Mouse (Mus musculus) adrenal gland, adult 2 months (tissue): ENCODE data around the gene Olfr813. TPM values are rescaled to one million over a fixed set of nuclear protein-coding genes. Genes with fewer than 3 reads are reported as not detected.
"Not testable (repeated sequence)": the region's sequence is repeated elsewhere in the genome, so short reads cannot be mapped to it uniquely, and the experiment has no call there.

ENCODE experiments used
- DNase-seq: peaks from one replicate; pipeline ENCODE4 v3.0.0; 2021
- long read RNA-seq: library from polyadenylated mRNA; stranded (forward); transcript quantifications from one replicate; pipeline ENCODE4 v2.0.0, GENCODE M21; 2021
- polyA plus RNA-seq: library from polyadenylated mRNA; depleted of rRNA; stranded (reverse); fragments of >200 nt; gene quantifications from 2 replicates; pipeline ENCODE4 v1.2.3, GENCODE M21; 2012; rRNA removed
- total RNA-seq, 2 experiments: library from RNA; stranded (reverse); gene quantifications; 2 replicates each; pipeline ENCODE4 v1.2.3; 2021

Olfr813 gene
- not detected for total RNA-seq
- polyA plus RNA-seq = not detected in 2 replicates
- long read RNA-seq = 0 reads

DNA sequence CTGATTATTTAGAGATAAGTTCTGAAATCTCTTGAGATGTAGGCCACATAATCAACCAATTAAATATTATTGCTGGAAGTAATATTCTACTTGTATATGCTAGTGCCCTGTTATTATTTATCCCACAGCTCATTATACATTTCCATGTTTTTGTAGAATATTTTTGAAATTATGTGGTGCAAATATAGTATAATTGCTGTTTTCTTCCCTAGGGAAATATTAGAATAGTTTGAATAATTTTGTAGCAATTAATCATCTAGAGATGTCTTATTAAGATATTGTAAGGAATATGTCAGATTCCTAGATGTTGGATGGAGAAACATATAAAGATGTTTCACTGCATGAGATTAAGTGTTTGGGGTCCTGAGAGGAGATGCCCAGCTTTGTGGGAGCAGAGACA is at the start of gene Olfr813:
TSS of gene Olfr813 (plus strand) at position 301 of the 400 bp plus-strand sequence.
- no peak for DNase-seq

GRCm38 (mm10) chr10:129845994-129846393 is 9.2 kb upstream of the Olfr813 start, which contains the start of gene Olfr812:
Gene Olfr812, minus strand, starts transcription at chr10:129846094.
- no peak for DNase-seq

- DNase-seq = no peak
Observed at GRCm38 (mm10) chr10:129847343-129847742, 7.8 kb upstream of the Olfr813 start.

GRCm38 (mm10) chr10:129879751-129880150 is 24.6 kb downstream of the Olfr813 start, which contains the start of gene Olfr814:
Gene Olfr814, minus strand, starts transcription at chr10:129879851.
- DNase-seq = not testable (repeated sequence)

DNA sequence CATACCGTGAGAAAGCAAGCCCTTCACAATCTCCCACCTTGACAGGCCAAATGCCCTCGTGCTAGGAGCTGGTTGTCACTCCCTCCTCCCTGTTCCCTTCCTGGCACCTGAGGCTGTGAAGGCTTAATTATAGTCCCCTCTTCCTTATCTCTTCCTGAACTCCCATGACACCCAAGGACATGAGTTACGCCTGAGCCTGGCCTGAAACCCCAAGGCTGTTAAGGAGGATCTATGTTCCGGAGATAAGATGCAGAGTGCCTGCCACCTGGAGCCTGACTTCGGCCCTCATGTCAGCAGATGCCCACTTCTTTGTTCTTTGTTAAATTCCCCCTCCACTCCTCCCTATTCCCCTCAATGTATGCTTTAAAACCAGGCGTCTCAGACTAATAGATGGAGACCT is 30.3 kb downstream of the Olfr813 start:
- not testable (repeated sequence) for DNase-seq

DNA sequence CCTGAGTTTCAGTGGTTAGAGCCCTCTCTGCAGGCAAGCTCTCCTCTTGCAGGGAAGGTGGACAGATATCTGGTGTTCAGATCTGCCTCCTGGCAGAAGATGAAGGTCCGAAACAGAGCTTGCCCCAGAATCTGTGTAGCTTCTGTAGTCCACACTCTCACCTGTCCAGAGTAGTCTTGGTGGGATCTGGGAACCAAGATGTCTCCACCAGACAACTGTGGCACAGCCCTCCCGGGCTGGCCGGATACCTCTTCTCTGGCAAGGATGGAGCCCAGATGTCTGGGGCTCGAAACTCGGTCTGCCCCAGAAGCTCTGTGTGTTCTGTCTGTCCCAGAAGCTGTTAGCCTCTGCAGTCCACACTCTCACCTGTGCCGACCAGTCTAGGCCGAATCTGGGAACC is 30.8 kb downstream of the Olfr813 start:
- no peak for DNase-seq

GRCm38 (mm10) chr10:129905767-129906166 is 50.6 kb downstream of the Olfr813 start, which contains the start of gene Olfr815:
Gene Olfr815, minus strand, starts transcription at chr10:129905867.
- DNase-seq = not testable (repeated sequence)

Other genes with a start within 250 kb of the Olfr813 start
- not detected for gene Olfr796, start 242.8 kb upstream of the Olfr813 start, total RNA-seq
- gene Olfr796, start 242.8 kb upstream of the Olfr813 start, polyA plus RNA-seq = not detected in 2 replicates
- not detected for gene Olfr798, start 227.4 kb upstream of the Olfr813 start, total RNA-seq
- not detected in 2 replicates for gene Olfr798, start 227.4 kb upstream of the Olfr813 start, polyA plus RNA-seq
- not detected for gene Olfr799, start 217.9 kb upstream of the Olfr813 start, total RNA-seq
- gene Olfr799, start 217.9 kb upstream of the Olfr813 start, polyA plus RNA-seq = not detected in 2 replicates
- not detected for gene Olfr800, start 197.7 kb upstream of the Olfr813 start, total RNA-seq
- not detected in 2 replicates for gene Olfr800, start 197.7 kb upstream of the Olfr813 start, polyA plus RNA-seq
- gene Olfr801, start 181.5 kb upstream of the Olfr813 start, total RNA-seq = not detected
- not detected in 2 replicates for gene Olfr801, start 181.5 kb upstream of the Olfr813 start, polyA plus RNA-seq
- gene Olfr802, start 167.2 kb upstream of the Olfr813 start, total RNA-seq = not detected
- gene Olfr802, start 167.2 kb upstream of the Olfr813 start, polyA plus RNA-seq = not detected in 2 replicates
- not detected for gene Olfr803, start 161.1 kb upstream of the Olfr813 start, total RNA-seq
- not detected in 2 replicates for gene Olfr803, start 161.1 kb upstream of the Olfr813 start, polyA plus RNA-seq
- gene Olfr804, start 152.2 kb upstream of the Olfr813 start, total RNA-seq = not detected
- not detected in 2 replicates for gene Olfr804, start 152.2 kb upstream of the Olfr813 start, polyA plus RNA-seq
- gene Olfr805, start 126.0 kb upstream of the Olfr813 start, total RNA-seq = not detected
- gene Olfr805, start 126.0 kb upstream of the Olfr813 start, polyA plus RNA-seq = not detected in 2 replicates
- not detected for gene Olfr806, start 113.4 kb upstream of the Olfr813 start, total RNA-seq
- not detected in 2 replicates for gene Olfr806, start 113.4 kb upstream of the Olfr813 start, polyA plus RNA-seq
- gene Olfr807, start 97.6 kb upstream of the Olfr813 start, total RNA-seq = not detected
- gene Olfr807, start 97.6 kb upstream of the Olfr813 start, polyA plus RNA-seq = not detected in 2 replicates
- gene Olfr808, start 89.9 kb upstream of the Olfr813 start, total RNA-seq = not detected
- gene Olfr808, start 89.9 kb upstream of the Olfr813 start, polyA plus RNA-seq = not detected in 2 replicates
- not detected for gene Olfr809, start 80.7 kb upstream of the Olfr813 start, total RNA-seq
- gene Olfr809, start 80.7 kb upstream of the Olfr813 start, polyA plus RNA-seq = not detected in 2 replicates
- not detected for gene Olfr810, start 60.5 kb upstream of the Olfr813 start, total RNA-seq
- gene Olfr810, start 60.5 kb upstream of the Olfr813 start, polyA plus RNA-seq = not detected in 2 replicates
- not detected for gene Olfr811, start 51.0 kb upstream of the Olfr813 start, total RNA-seq
- not detected in 2 replicates for gene Olfr811, start 51.0 kb upstream of the Olfr813 start, polyA plus RNA-seq
- gene Olfr812, start 9.3 kb upstream of the Olfr813 start, total RNA-seq = not detected
- gene Olfr812, start 9.3 kb upstream of the Olfr813 start, polyA plus RNA-seq = not detected in 2 replicates
- not detected for gene Olfr814, start 24.5 kb downstream of the Olfr813 start, total RNA-seq
- gene Olfr814, start 24.5 kb downstream of the Olfr813 start, polyA plus RNA-seq = not detected in 2 replicates
- not detected for gene Olfr815, start 50.5 kb downstream of the Olfr813 start, total RNA-seq
- not detected in 2 replicates for gene Olfr815, start 50.5 kb downstream of the Olfr813 start, polyA plus RNA-seq
- gene Olfr816, start 60.2 kb downstream of the Olfr813 start, total RNA-seq = not detected
- gene Olfr816, start 60.2 kb downstream of the Olfr813 start, polyA plus RNA-seq = not detected in 2 replicates
- not detected for gene Olfr818, start 93.7 kb downstream of the Olfr813 start, total RNA-seq
- not detected in 2 replicates for gene Olfr818, start 93.7 kb downstream of the Olfr813 start, polyA plus RNA-seq
- gene Olfr819, start 111.9 kb downstream of the Olfr813 start, total RNA-seq = not detected
- gene Olfr819, start 111.9 kb downstream of the Olfr813 start, polyA plus RNA-seq = not detected in 2 replicates
- gene Olfr247, start 120.8 kb downstream of the Olfr813 start, total RNA-seq = not detected
- not detected in 2 replicates for gene Olfr247, start 120.8 kb downstream of the Olfr813 start, polyA plus RNA-seq
- not detected for gene Gm10310, start 129.7 kb downstream of the Olfr813 start, total RNA-seq
- not detected in 2 replicates for gene Gm10310, start 129.7 kb downstream of the Olfr813 start, polyA plus RNA-seq
- not detected for gene Olfr820, start 157.3 kb downstream of the Olfr813 start, total RNA-seq
- gene Olfr820, start 157.3 kb downstream of the Olfr813 start, polyA plus RNA-seq = not detected in 2 replicates
- not detected for gene Olfr821, start 175.0 kb downstream of the Olfr813 start, total RNA-seq
- not detected in 2 replicates for gene Olfr821, start 175.0 kb downstream of the Olfr813 start, polyA plus RNA-seq
- not detected for gene Olfr822, start 215.8 kb downstream of the Olfr813 start, total RNA-seq
- not detected in 2 replicates for gene Olfr822, start 215.8 kb downstream of the Olfr813 start, polyA plus RNA-seq